Mouse (Mus musculus): ENCODE data around the gene Six2. TPM values are rescaled to one million over a fixed set of nuclear protein-coding genes. Genes with fewer than 3 reads are reported as not detected.

Six2 gene
- polyA plus RNA-seq, 1 experiment from 2014 or later, result 8.4 TPM

DNA sequence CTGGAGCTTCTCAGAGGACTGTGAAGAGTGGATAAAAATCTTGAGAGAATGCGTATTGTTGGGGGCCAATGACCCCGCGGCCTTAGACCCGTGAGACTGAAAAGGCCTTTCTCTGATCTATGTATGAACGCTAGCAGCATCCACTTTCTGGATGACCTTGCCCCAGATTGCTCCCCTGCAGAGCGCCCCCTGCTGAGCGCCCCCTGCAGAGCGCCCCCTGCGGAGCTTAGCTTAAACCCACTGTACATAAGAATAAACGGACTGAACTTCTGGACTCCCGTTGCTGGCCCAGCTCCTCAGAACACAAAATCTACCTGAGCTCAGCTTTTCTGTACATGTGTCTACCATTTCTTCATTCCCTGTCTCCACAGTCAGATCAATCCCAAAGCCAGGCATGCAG, 27.7 kb upstream of the Six2 start:
- no peak overlapping the region for H3K9ac ChIP-seq (ENCODE audit: low read length)
- no peak overlapping the region for H3K4me3 ChIP-seq (ENCODE audit: low read depth, low read length)
- DNase-seq (ENCODE audit: low spot score) (no peak), ATAC-seq (ENCODE audit: insufficient number of reproducible peaks, low FRiP score, low TSS enrichment, low read depth) (no peak)
- H3K9me3 ChIP-seq (ENCODE audit: control insufficient read depth, low read length), result no peaks in the 10 kb centered on the region
- H3K4me1 ChIP-seq (ENCODE audit: control insufficient read depth, insufficient read depth, low read length), result peaks cover 8% of the 10 kb centered on the region
- no peak overlapping the region for H3K4me2 ChIP-seq (ENCODE audit: low read depth, severe bottlenecking)
- no peaks in the 10 kb centered on the region for H3K36me3 ChIP-seq (ENCODE audit: control insufficient read depth, insufficient read depth, low read length)
- no peaks in the 10 kb centered on the region for H3K27me3 ChIP-seq (ENCODE audit: control insufficient read depth, insufficient read depth, low read length)
- 75% methylated on average over 11 of the region's 11 CpGs for WGBS
- no peak overlapping the region for H3K27ac ChIP-seq (replicated peaks; ENCODE audit: low read depth, low read length)

GRCm38 (mm10) chr17:85714370-85714769, 26.3 kb upstream of the Six2 start:
- Histone ChIP-seq H3K27ac (replicated peaks; ENCODE audit: low read depth, low read length) (no peak overlapping the region), H3K36me3 (ENCODE audit: control insufficient read depth, insufficient read depth, low read length) (no peaks in the 10 kb centered on the region), H3K4me1 (ENCODE audit: control insufficient read depth, insufficient read depth, low read length) (peaks cover 8% of the 10 kb centered on the region), H3K9me3 (ENCODE audit: control insufficient read depth, low read length) (no peaks in the 10 kb centered on the region), H3K9ac (ENCODE audit: low read length) (no peak overlapping the region), H3K4me3 (ENCODE audit: low read depth, low read length) (no peak overlapping the region), H3K27me3 (ENCODE audit: control insufficient read depth, insufficient read depth, low read length) (no peaks in the 10 kb centered on the region), H3K4me2 (ENCODE audit: low read depth, severe bottlenecking) (no peak overlapping the region)
- ATAC-seq (ENCODE audit: insufficient number of reproducible peaks, low FRiP score, low TSS enrichment, low read depth) (no peak), DNase-seq (ENCODE audit: low spot score) (no peak)
- 79% methylated on average over 5 of the region's 5 CpGs for WGBS

DNA sequence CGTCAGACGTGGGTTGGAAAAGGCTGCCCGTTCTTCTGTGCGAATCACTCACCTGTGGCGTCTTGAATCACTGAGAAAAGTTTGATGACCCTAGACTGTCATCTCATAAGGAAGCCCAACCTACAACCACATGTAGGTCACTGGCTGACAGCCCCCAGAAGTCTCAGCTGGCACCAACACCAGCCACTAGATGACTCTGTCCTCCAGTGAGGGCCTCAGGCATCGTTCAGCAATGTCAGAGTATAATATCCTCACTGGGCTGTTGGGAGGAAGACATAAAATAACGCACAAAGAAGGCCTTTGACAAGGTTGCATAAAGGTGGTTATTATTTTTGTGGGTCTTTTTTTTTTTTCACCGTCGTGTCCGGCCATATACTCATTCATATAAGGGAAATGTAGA, 24.8 kb upstream of the Six2 start:
- Histone ChIP-seq H3K4me3 (ENCODE audit: low read depth, low read length) (no peak overlapping the region), H3K4me2 (ENCODE audit: low read depth, severe bottlenecking) (no peak overlapping the region), H3K4me1 (ENCODE audit: control insufficient read depth, insufficient read depth, low read length) (peaks cover 7% of the 10 kb centered on the region), H3K36me3 (ENCODE audit: control insufficient read depth, insufficient read depth, low read length) (no peaks in the 10 kb centered on the region), H3K27me3 (ENCODE audit: control insufficient read depth, insufficient read depth, low read length) (no peaks in the 10 kb centered on the region), H3K9ac (ENCODE audit: low read length) (no peak overlapping the region), H3K27ac (replicated peaks; ENCODE audit: low read depth, low read length) (no peak overlapping the region), H3K9me3 (ENCODE audit: control insufficient read depth, low read length) (no peaks in the 10 kb centered on the region)
- ATAC-seq (ENCODE audit: insufficient number of reproducible peaks, low FRiP score, low TSS enrichment, low read depth) (no peak), DNase-seq (ENCODE audit: low spot score) (no peak)
- WGBS, result 87% methylated on average over 10 of the region's 10 CpGs

DNA sequence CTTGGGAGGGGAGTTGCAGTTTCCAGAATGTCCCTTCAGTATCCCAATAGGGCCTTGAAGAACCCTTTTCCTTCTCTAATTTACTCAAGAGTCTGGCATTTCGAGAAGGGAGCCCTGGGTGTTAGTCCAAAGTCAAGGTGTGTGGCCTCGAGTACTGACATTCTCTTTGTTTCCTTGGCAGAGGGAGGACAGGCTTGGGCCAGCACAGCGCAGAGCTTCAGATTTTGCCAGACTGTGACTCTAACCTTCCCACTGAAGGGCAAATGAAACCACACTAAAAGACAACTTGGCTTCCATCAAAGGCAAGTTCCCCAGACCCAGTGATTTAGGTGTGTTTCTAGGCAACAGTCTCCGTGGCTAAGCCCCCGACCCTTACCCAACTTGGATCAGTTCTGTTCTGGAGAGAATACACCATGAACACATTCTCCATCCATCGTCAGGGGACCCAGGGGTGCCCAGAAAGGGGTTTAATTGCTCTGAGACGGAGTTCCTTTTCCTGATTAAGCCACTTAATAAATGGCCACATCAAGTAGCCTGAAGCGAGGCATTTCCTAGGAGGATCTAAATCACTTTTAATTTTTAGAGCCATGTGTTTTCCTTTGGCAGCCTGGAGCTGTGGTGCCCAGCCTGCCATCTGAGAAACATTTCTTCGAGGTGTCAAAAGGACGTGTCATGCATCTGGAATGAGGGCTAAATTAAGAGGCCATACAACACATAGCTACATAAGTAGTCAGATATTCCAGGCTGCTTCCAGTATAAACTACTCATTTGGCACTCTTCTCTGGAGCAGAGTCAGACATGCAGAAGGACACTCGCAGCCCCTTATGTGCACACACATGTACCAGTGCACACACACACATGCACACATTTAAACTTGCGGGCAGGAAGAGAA, 16.5 kb upstream of the Six2 start:
- no peak overlapping the region for H3K27ac ChIP-seq (replicated peaks; ENCODE audit: low read depth, low read length)
- no peak overlapping the region for H3K4me3 ChIP-seq (ENCODE audit: low read depth, low read length)
- no peaks in the 10 kb centered on the region for H3K36me3 ChIP-seq (ENCODE audit: control insufficient read depth, insufficient read depth, low read length)
- no peaks in the 10 kb centered on the region for H3K9me3 ChIP-seq (ENCODE audit: control insufficient read depth, low read length)
- H3K9ac ChIP-seq (ENCODE audit: low read length), result no peak overlapping the region
- no peak for ATAC-seq (ENCODE audit: insufficient number of reproducible peaks, low FRiP score, low TSS enrichment, low read depth)
- no peak overlapping the region for H3K4me2 ChIP-seq (ENCODE audit: low read depth, severe bottlenecking)
- 48% methylated on average over 12 of the region's 12 CpGs for WGBS
- H3K4me1 ChIP-seq (ENCODE audit: control insufficient read depth, insufficient read depth, low read length), result peaks cover 3% of the 10 kb centered on the region; the same call in 1 of the 2 replicates
- H3K27me3 ChIP-seq (ENCODE audit: control insufficient read depth, insufficient read depth, low read length), result no peaks in the 10 kb centered on the region
- DNase-seq (ENCODE audit: low spot score), result no peak

- Histone ChIP-seq H3K9ac (ENCODE audit: low read length) (no peak overlapping the region), H3K36me3 (ENCODE audit: control insufficient read depth, insufficient read depth, low read length) (no peaks in the 10 kb centered on the region), H3K4me3 (ENCODE audit: low read depth, low read length) (no peak overlapping the region), H3K4me1 (ENCODE audit: control insufficient read depth, insufficient read depth, low read length) (peaks cover 3% of the 10 kb centered on the region; the same call in 1 of the 2 replicates), H3K4me2 (ENCODE audit: low read depth, severe bottlenecking) (no peak overlapping the region), H3K9me3 (ENCODE audit: control insufficient read depth, low read length) (no peaks in the 10 kb centered on the region), H3K27me3 (ENCODE audit: control insufficient read depth, insufficient read depth, low read length) (no peaks in the 10 kb centered on the region), H3K27ac (replicated peaks; ENCODE audit: low read depth, low read length) (no peak overlapping the region)
- no peak for DNase-seq (ENCODE audit: low spot score)
- no peak for ATAC-seq (ENCODE audit: insufficient number of reproducible peaks, low FRiP score, low TSS enrichment, low read depth)
- WGBS, result 86% methylated on average over 4 of the region's 4 CpGs
These were observed 12.0 kb upstream of the Six2 start for GRCm38 (mm10) chr17:85700028-85700427.

GRCm38 (mm10) chr17:85698643-85699042, 10.6 kb upstream of the Six2 start:
- peaks cover 3% of the 10 kb centered on the region; the same call in 1 of the 2 replicates for H3K9me3 ChIP-seq (ENCODE audit: control insufficient read depth, low read length)
- ATAC-seq (ENCODE audit: insufficient number of reproducible peaks, low FRiP score, low TSS enrichment, low read depth) (no peak), DNase-seq (ENCODE audit: low spot score) (no peak)
- H3K4me1 ChIP-seq (ENCODE audit: control insufficient read depth, insufficient read depth, low read length), result no peaks in the 10 kb centered on the region
- H3K36me3 ChIP-seq (ENCODE audit: control insufficient read depth, insufficient read depth, low read length), result no peaks in the 10 kb centered on the region
- H3K4me3 ChIP-seq (ENCODE audit: low read depth, low read length), result no peak overlapping the region
- no peak overlapping the region for H3K9ac ChIP-seq (ENCODE audit: low read length)
- H3K27me3 ChIP-seq (ENCODE audit: control insufficient read depth, insufficient read depth, low read length), result peaks cover 8% of the 10 kb centered on the region; the same call in 1 of the 2 replicates
- H3K4me2 ChIP-seq (ENCODE audit: low read depth, severe bottlenecking), result no peak overlapping the region
- no peak overlapping the region for H3K27ac ChIP-seq (replicated peaks; ENCODE audit: low read depth, low read length)
- 74% methylated on average over 6 of the region's 6 CpGs for WGBS

DNA sequence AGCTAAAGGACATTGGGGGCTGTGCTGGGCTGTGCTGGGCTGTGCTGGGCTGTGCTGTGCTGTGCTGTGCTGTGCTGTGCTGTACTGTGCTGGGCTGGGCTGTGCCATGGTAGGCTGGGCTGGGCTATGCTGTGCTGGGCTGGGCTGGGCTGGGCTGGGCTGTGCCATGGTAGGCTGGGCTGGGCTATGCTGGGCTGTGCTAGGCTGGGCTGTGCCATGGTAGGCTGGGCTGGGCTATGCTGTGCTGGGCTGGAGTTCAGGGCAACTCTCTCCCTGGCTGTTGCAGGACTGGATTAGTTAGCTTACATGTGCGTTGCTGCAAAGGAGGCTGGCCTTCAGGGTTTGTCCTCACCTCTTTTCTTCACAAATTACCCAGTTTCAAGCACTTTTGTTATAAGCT, 9.9 kb upstream of the Six2 start:
- no peak overlapping the region for H3K4me2 ChIP-seq (ENCODE audit: low read depth, severe bottlenecking)
- H3K27ac ChIP-seq (replicated peaks; ENCODE audit: low read depth, low read length), result no peak overlapping the region
- peaks cover 3% of the 10 kb centered on the region; the same call in 1 of the 2 replicates for H3K9me3 ChIP-seq (ENCODE audit: control insufficient read depth, low read length)
- 0 out of 2 replicates have a peak, but pooled peaks cover under 1% of the 10 kb centered on the region for H3K4me1 ChIP-seq (ENCODE audit: control insufficient read depth, insufficient read depth, low read length)
- no peaks in the 10 kb centered on the region for H3K36me3 ChIP-seq (ENCODE audit: control insufficient read depth, insufficient read depth, low read length)
- DNase-seq (ENCODE audit: low spot score) (no peak), ATAC-seq (ENCODE audit: insufficient number of reproducible peaks, low FRiP score, low TSS enrichment, low read depth) (no peak)
- peaks cover 12% of the 10 kb centered on the region for H3K27me3 ChIP-seq (ENCODE audit: control insufficient read depth, insufficient read depth, low read length)
- 83% methylated on average over 1 of the region's 1 CpGs for WGBS
- H3K4me3 ChIP-seq (ENCODE audit: low read depth, low read length), result no peak overlapping the region
- H3K9ac ChIP-seq (ENCODE audit: low read length), result no peak overlapping the region

- Histone ChIP-seq H3K27ac (replicated peaks; ENCODE audit: low read depth, low read length) (no peak overlapping the region), H3K27me3 (ENCODE audit: control insufficient read depth, insufficient read depth, low read length) (peaks cover 42% of the 10 kb centered on the region), H3K4me3 (ENCODE audit: low read depth, low read length) (no peak overlapping the region), H3K4me2 (ENCODE audit: low read depth, severe bottlenecking) (no peak overlapping the region), H3K4me1 (ENCODE audit: control insufficient read depth, insufficient read depth, low read length) (peaks cover 17% of the 10 kb centered on the region), H3K36me3 (ENCODE audit: control insufficient read depth, insufficient read depth, low read length) (no peaks in the 10 kb centered on the region), H3K9me3 (ENCODE audit: control insufficient read depth, low read length) (peaks cover 3% of the 10 kb centered on the region; the same call in 1 of the 2 replicates), H3K9ac (ENCODE audit: low read length) (no peak overlapping the region)
- DNase-seq (ENCODE audit: low spot score) (no peak), ATAC-seq (ENCODE audit: insufficient number of reproducible peaks, low FRiP score, low TSS enrichment, low read depth) (no peak)
- WGBS, result 81% methylated on average over 6 of the region's 6 CpGs
These were observed 6.4 kb upstream of the Six2 start for GRCm38 (mm10) chr17:85694499-85694898.

Data from limb, embryonic 11.5 days (tissue).